Mouse (Mus musculus) Patski (cell line): ENCODE results near the gene Atad2b. TPM values are rescaled to one million over a fixed set of nuclear protein-coding genes. Genes with fewer than 3 reads are reported as not detected.
"Not testable (repeated sequence)": the region's sequence is repeated elsewhere in the genome, so short reads cannot be mapped to it uniquely, and the experiment has no call there.

Experiments
- ATAC-seq: fragments of 100-300 bp; one replicate; pipeline ENCODE4 v1.8.0; 2021
- CTCF ChIA-PET: fragments of 350-600 bp; sonication (Branson Sonifier 250); formaldehyde crosslinking; loops from one replicate; lab custom pipeline; 2022; ENCODE audit warnings: inconsistent platforms; lab: Charles Lee
- POLR2A ChIA-PET: fragments of 350-600 bp; sonication (Branson Sonifier 250); formaldehyde crosslinking; loops from one replicate; lab custom pipeline; 2022; ENCODE audit warnings: antibody characterized with exemption, inconsistent platforms; lab: Charles Lee
- DNase-seq: peaks from one replicate; pipeline ENCODE4 v3.0.0-alpha.2; 2011; ENCODE audit warnings: low read depth, low spot score
- H3K27me3 ChIP-seq: fragments of 371-371 bp; one replicate; pipeline ENCODE4 v1.5.1; 2021
- CTCF ChIP-seq: fragments of 100-300 bp; IDR thresholded peaks from one replicate; pipeline ENCODE4 v1.5.1; 2021
- in situ Hi-C: fragments of 300-500 bp; cut with MboI; formaldehyde crosslinking; loops from 3 replicates; pipeline ENCODE4 v1.11.1; 2018; ENCODE audit warnings: low pct_unique_long_range_greater_than_20kb, mixed read lengths
- polyA plus RNA-seq: library from polyadenylated mRNA; unstranded; gene quantifications from one replicate; pipeline ENCODE4 v1.2.3, GENCODE M21; 2021

Gene Atad2b
- polyA plus RNA-seq, 1 experiment from 2014 or later, result 12.8 TPM

DNA sequence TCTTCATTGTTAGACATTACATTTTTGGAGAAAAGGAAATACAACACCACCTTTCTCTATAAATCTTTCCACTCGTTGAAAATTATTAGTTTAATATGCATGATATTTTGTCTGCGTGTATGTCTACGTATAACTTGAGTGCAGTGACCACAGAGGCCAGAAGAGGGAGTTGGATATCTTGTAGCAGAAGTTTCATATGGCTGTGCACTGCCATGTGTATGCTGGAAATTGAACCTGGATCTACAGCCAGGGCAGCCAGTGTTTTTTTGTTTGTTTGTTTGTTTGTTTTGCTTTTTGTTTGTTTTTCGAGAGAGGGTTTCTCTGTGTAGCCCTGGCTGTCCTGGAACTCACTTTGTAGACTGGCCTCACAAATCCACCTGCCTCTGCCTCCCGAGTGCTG lies 38.1 kb upstream of the Atad2b start:
- in situ Hi-C loops, result no loop called here
- ATAC-seq, result no peak
- no peak for DNase-seq
- ChIA-PET POLR2A (no interaction called here), CTCF (no interaction called here)
- H3K27me3 ChIP-seq, result no peaks in the 10 kb centered on the region
- no peak for TF ChIP-seq CTCF

DNA sequence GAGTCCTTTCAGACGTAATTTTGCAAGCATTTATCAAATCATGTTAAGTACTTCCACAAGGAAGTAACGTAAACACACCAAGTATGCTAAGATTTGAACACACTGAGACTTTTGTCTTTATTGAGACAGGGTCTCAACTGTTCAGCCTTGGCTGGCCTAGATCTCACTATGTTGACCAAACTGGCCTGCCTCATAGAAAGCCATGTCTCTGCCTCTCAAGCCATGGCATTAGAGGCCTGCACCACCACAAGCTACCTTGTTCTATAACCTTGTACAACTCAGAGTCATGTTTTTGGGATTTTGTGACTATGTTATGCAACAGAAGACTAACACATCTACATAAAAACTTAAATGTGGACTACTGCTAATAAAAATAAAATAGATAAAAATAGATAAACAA lies 35.1 kb upstream of the Atad2b start:
- ATAC-seq (no peak), DNase-seq (no peak)
- CTCF ChIA-PET, result no interaction called here
- no peak for TF ChIP-seq CTCF
- no peaks in the 10 kb centered on the region for H3K27me3 ChIP-seq
- POLR2A ChIA-PET, result no interaction called here
- in situ Hi-C loops, result no loop called here

DNA sequence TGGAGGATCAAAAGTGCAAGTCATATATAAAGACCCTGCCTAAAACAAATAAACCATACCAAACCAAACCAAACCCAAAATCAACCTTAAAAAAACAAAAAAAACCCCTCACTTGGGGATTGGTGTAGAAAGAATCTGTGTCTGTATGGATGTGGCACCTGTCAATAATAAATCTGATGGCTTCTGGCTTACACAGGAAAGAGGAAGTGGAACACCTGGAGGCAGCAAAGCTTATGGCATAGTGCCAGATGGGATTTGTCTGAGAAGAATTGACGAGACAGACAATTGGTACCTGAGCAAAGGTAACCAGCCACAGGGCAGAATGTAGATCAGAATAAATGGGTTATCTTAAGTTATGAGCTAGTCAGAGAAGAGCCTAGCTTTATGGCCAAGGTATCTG lies 32.1 kb upstream of the Atad2b start:
- ChIA-PET CTCF (interaction anchor here (0.7 to 1.4 kb wide), 2 partner anchors 15 to 21 kb away, joined by 3 to 4 read pairs; no protein-coding TSS in a partner anchor), POLR2A (no interaction called here)
- in situ Hi-C loops, result no loop called here
- TF ChIP-seq CTCF, result no peak
- no peaks in the 10 kb centered on the region for H3K27me3 ChIP-seq
- ATAC-seq (no peak), DNase-seq (no peak)

DNA sequence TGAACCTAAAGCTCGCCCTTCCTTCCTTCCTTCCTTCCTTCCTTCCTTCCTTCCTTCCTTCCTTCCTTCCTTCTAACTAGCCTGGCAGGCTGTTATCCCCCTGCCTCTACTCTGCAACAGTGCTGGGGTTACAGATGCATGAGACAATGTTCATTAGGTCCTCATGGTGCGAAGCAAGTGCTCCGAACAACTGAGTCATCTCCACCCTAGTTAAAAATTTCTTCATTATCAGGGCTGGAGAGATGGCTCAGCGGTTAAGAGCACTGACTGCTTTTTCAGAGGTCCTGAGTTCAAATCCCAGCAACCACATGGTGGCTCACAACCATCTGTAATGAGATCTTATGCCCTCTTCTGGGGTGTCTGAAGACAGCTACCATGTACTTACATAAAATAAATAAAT lies 30.6 kb upstream of the Atad2b start:
- H3K27me3 ChIP-seq, ATAC-seq, POLR2A ChIA-PET, DNase-seq, in situ Hi-C loops, CTCF ChIA-PET: not testable (repeated sequence)

DNA sequence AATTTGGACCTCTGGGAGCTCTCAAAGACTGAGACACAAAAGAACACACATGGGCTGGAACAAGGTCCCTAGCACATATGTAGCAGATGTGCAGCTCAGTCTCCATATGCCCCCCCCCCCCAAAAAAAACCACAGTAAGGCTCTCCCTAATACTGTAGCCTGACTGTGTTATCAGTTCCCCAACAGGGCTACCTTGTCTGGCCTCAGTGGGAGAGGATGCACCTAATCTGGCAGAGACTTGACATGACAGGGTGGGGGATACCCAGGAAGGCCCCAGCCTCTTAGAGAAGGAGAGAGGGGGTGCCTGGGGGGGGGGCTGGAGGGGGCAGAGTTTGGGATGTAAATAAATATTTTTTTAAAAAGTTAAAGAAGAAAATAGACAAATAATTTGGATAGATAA lies 28.4 kb upstream of the Atad2b start:
- H3K27me3 ChIP-seq, result no peaks in the 10 kb centered on the region
- DNase-seq (no peak), ATAC-seq (no peak)
- ChIA-PET CTCF (interaction anchor here (0.9 kb wide), 1 partner anchor 16 kb away, joined by 4 read pairs; no protein-coding TSS in a partner anchor), POLR2A (interaction anchor here (0.9 kb wide), 1 partner anchor 19 kb away, joined by 4 read pairs; the partner anchor contains the start of gene Ubxn2a)
- no peak for TF ChIP-seq CTCF
- in situ Hi-C loops, result no loop called here

DNA sequence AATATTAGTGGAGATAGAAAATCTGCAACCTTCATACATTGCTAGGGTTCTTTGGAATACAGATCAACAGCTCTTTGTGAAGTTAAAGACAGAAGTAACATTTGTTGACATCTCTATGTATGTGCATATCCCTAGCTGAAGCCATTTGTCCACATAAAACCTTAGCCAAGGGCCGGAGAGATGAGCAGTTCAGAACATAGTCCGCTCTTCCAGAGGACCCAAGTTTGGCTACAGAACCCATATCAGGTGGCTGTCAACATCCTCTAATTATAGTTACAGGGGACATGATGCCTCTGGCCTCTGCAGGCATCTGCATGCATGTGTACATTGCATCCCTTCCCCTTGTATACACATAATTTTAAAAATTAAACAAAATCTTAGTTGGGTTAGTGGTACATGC lies 27.9 kb upstream of the Atad2b start:
- no peak for ATAC-seq
- POLR2A ChIA-PET, result interaction anchor here (0.9 kb wide), 1 partner anchor 18 kb away, joined by 4 read pairs; the partner anchor contains the start of gene Ubxn2a
- in situ Hi-C loops, result no loop called here
- H3K27me3 ChIP-seq, result no peaks in the 10 kb centered on the region
- CTCF ChIA-PET, result no interaction called here
- no peak for DNase-seq
- no peak for TF ChIP-seq CTCF

DNA sequence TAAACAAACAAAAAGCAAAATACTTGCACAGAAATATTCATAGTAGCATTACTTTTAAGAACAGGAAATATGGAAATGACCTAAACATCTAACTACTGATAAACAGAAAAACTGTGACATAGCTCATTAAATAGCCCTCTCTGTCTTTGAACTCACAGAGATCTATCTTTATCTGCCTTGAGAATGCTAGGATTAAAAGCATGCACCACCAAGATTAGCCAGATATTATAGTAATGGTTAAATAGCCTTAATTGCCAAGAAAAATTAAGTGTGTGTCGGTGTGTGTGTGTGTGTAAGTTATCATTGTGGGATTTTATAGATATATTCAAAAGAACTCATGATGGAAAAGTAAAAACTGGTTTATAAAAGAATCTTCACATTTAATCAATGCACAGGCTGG lies 27.3 kb upstream of the Atad2b start:
- ChIA-PET CTCF (no interaction called here), POLR2A (no interaction called here)
- ATAC-seq, result no peak
- in situ Hi-C loops, result no loop called here
- no peak for TF ChIP-seq CTCF
- DNase-seq, result no peak
- no peaks in the 10 kb centered on the region for H3K27me3 ChIP-seq

DNA sequence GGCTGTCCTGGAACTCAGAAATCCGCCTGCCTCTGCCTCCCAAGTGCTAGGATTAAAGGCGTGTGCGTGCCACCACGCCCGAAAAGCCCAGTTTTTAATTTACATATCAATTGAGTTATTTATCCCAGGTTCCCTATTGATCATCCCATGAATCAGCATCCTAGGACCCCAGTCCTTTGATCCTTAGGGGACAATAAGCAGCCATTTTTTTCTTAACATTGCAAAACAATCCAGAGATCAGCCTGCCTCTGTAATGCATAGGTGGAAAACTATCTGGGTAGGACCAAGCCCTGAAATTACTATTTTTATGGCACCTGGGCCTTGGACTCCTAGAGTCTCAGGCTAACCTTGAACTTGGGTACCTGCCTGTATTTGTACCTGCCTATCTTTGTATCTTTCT lies 19.1 kb upstream of the Atad2b start:
- ATAC-seq, result no peak

DNA sequence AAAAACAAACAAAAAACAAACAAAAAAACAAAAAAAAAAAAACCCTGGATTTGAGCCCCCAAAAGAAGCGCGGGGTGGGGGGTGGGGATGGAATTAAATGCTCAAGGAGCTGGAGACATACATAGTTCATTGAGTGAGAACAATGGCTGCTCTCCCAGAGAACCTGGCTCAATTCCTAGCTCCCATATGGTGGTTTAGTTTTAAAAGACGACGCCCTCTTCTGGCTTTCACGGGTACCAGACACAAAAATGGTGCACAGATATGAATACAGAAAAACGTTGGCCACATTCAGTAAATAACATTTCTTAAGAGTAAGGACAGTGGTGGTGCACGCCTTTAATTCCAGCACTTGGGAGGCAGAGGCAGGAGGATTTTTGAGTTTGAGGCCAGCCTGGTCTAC lies 11.2 kb upstream of the Atad2b start:
- peak; percentile 27 for TF ChIP-seq CTCF
- DNase-seq, result no peak
- ATAC-seq, result no peak
- no peaks in the 10 kb centered on the region for H3K27me3 ChIP-seq
- ChIA-PET CTCF (interaction anchor here (1.0 to 1.2 kb wide), 4 partner anchors 9 to 21 kb away, joined by 3 to 5 read pairs (median 3); partner anchors contain the start of gene Atad2b), POLR2A (no interaction called here)
- in situ Hi-C loops, result no loop called here

More for the DNA sequence above, 19.1 kb upstream of the Atad2b start:
- CTCF ChIA-PET, result no interaction called here
- TF ChIP-seq CTCF, result no peak
- H3K27me3 ChIP-seq, result no peaks in the 10 kb centered on the region
- in situ Hi-C loops, result no loop called here
- DNase-seq, result no peak
- POLR2A ChIA-PET, result no interaction called here

DNA sequence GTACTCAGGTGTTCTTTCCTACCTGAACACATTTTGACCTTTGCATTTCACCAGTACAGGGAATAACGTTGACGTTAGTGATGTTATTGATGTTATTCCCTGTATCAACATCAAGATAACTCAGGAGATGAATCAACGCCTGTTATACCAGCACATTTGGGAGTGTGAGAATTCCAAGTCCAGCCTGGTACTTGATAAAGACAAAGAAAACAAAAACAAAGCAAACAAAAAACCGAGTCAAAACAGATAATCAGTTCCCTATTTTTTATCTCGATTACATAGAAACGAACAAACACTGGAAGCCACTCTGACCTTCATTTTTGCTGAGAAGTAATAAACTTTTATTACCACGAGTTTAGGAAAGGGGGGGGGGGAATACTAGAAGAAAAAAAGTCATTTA lies 10.7 kb upstream of the Atad2b start:
- ATAC-seq, result no peak
- TF ChIP-seq CTCF, result no peak
- in situ Hi-C loops, result no loop called here
- DNase-seq, result no peak
- ChIA-PET POLR2A (no interaction called here), CTCF (interaction anchor here (1.0 to 1.1 kb wide), 2 partner anchors 19 to 21 kb away, joined by 3 read pairs; no protein-coding TSS in a partner anchor)
- H3K27me3 ChIP-seq, result no peaks in the 10 kb centered on the region

DNA sequence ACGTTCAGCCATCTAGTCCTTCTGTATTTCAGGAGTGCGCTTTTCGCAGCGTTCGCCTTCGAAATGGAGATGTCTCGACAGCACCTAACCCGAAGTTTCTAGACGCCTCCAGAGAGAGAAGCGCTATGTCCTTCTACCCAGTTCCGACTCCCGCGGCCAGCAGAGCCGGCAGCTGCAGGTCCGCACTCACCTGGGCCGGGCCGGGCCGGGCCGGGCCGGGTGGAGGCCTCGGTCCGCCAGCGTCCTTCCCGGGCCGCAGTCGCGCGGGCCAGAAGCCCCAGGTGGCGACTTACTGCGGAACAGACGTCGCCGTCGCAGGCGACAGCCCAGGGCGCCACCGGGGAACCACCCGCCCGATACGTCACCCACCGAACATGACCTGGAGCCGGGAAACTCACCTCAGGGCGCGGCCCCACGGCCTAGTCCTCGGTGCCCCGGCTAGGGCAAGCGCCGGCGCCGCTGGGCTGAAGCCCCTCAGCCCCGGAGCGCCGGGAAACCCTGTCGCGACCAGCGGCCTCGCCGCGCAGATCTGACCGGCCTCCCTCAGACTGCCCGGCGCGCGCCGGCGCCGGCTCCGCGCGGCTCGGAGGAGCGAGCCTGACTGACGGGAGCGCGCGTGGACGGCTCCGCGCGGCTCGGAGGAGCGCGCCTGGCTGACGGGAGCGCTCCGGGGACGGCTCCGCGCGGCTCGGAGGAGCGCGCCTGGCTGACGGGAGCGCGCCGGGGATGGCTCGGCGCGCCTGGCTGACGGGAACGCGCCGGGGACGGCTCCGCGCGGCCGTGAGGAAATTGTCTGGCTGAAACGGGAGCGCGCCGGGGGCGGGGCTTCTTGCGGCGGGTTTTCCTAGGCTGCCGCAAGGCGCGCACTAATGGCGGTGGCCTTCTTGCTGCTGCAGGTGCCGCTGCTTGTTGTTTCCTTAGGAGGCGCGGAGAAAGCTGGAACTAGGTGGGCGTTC lies 9.9 kb upstream of the Atad2b start, which contains the start of gene Ubxn2a:
Gene Ubxn2a, minus strand, starts transcription at position 755 of the 956 bp plus-strand sequence.
- no peaks in the 10 kb centered on the region for H3K27me3 ChIP-seq
- ChIA-PET POLR2A (interaction anchor here (1.3 kb wide), 1 partner anchor 19 kb away, joined by 4 read pairs; no protein-coding TSS in a partner anchor), CTCF (no interaction called here)
- in situ Hi-C loops, result no loop called here
- peak; percentile 73 for ATAC-seq
- DNase-seq, result no peak
- TF ChIP-seq CTCF, result no peak
